Mouse (Mus musculus) C2C12 (cell line): ENCODE results near the gene Nrxn3.

Experiments
- CEBPB ChIP-seq: IDR thresholded peaks from one replicate; pipeline ENCODE4 v1.6.1; 2011; ENCODE audit warnings: low read depth, mild to moderate bottlenecking, control low read depth, moderate library complexity
- CTCF ChIP-seq: IDR thresholded peaks from one replicate; pipeline ENCODE4 v1.5.1; 2011; ENCODE audit not compliant: control insufficient read depth, insufficient read depth, insufficient read length
- FOSL1 ChIP-seq: IDR thresholded peaks from one replicate; pipeline ENCODE4 v1.8.0; 2011; ENCODE audit warnings: mild to moderate bottlenecking, low read length; ENCODE audit not compliant: poor library complexity, insufficient read depth, severe bottlenecking
- MAX ChIP-seq: IDR thresholded peaks from one replicate; pipeline ENCODE4 v1.6.1; 2011; ENCODE audit warnings: mild to moderate bottlenecking, control low read depth
- MYOD1 ChIP-seq: IDR thresholded peaks from one replicate; pipeline ENCODE4 v1.6.1; 2011; ENCODE audit warnings: low read depth; ENCODE audit not compliant: control insufficient read depth, insufficient read length
- USF1 ChIP-seq: IDR thresholded peaks from one replicate; pipeline ENCODE4 v1.6.1; 2011; ENCODE audit warnings: low read depth, mild to moderate bottlenecking, control low read depth, moderate library complexity

- TF ChIP-seq CTCF, result no peak
- TF ChIP-seq CEBPB, result no peak
- no peak for TF ChIP-seq MYOD1
- no peak for TF ChIP-seq USF1
- no peak for TF ChIP-seq FOSL1
- TF ChIP-seq MAX, result no peak
Measured at GRCm38 (mm10) chr12:89983399-89983798, 1260.7 kb downstream of the Nrxn3 start.
